Mouse (Mus musculus) kidney, postnatal 4 days (tissue): Measurements from ENCODE around the gene C1ql2.

ENCODE experiments used
- DNase-seq, 2 experiments: peaks; one replicate each; pipeline ENCODE4 v3.0.0; 2021; ENCODE audit warnings: mixed read lengths in 2 of 2

The C1ql2 gene

GRCm38 (mm10) chr1:120340419-120341171 is at the start of gene C1ql2:
C1ql2 (plus strand) TSS chr1:120340582.
- peak; percentile 8 to 12 for DNase-seq

DNA sequence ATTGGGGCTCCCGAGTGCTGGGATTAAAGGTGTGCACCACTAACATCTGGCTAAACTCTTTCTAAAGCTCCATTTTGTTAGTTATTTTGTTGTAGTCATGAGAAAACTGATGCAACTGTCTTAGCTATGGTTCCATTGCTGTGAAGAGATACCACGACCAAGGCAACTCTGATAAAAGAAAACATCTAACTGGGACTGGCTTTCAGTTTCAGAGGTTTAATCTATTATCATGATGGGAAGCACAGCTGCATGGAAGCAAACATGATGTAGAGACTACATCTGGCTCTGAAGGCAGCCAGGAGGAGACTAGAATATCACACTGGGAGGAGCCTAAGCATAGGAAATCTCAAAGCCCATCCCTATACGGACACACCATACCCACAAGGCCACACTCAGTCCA is 48.7 kb upstream of the C1ql2 start:
- DNase-seq, result no peak

GRCm38 (mm10) chr1:120293803-120294202 is 46.6 kb upstream of the C1ql2 start:
- no peak for DNase-seq

DNA sequence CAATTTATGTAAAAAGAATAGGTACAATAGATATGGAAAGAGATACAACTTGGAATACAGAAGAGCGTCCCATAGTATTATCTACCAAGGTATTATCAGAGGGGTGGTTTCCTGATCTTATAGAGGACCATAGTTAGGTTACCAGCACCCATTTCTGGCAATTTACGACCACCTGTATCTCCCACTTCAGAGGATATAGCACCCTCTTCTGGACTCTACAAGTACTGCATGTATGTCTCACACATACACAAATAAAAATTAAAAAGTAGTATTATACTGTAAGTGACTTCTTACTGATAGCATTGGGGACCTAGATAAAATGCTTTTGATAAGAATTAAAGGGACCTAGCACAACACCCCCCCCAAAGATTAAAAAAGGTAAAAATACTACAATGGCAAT is 43.4 kb upstream of the C1ql2 start:
- DNase-seq, result no peak

GRCm38 (mm10) chr1:120305801-120306200 is 34.6 kb upstream of the C1ql2 start:
- no peak for DNase-seq

DNA sequence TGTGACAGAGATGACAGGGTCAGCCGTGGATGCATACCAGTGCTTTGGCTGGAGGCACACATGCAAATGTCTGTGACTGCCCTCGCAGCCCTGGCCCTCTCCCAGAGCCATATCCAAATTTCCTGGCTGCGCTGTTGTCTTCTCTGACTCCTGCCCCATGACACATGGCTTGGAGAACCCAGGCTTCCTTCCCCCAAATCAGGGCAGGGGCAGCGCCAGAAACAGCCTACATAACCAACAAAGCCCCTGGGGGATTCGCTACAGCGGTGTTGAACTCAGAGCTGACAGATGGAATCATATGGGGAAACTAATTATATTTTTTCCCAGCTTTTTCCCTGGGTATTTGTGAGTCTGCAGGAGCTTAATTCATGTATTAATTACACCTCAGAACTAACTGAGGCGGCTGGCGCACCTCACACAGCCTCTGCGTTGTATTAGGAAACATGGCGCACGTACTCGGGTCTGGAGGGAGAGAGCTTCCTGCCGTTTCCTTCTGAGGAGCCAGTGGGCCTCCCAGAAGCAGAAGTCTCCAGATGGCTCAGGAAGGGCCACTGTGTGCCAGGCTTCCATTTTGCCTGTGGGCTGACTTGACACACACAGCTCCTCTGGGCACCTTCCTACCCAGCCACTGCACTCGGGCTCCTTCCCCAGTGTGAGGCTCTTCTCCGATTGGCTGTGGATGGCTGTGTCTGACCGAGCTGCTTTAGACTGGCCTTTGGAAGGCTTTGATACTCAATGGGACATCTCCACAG is 18.9 kb upstream of the C1ql2 start:
- no peak for DNase-seq

GRCm38 (mm10) chr1:120323131-120323561 is 17.2 kb upstream of the C1ql2 start:
- DNase-seq, result no peak

- peak; percentile 61 for DNase-seq
Measured at GRCm38 (mm10) chr1:120327714-120328113, 12.7 kb upstream of the C1ql2 start.

GRCm38 (mm10) chr1:120328212-120328611 is 12.2 kb upstream of the C1ql2 start:
- no peak for DNase-seq

DNA sequence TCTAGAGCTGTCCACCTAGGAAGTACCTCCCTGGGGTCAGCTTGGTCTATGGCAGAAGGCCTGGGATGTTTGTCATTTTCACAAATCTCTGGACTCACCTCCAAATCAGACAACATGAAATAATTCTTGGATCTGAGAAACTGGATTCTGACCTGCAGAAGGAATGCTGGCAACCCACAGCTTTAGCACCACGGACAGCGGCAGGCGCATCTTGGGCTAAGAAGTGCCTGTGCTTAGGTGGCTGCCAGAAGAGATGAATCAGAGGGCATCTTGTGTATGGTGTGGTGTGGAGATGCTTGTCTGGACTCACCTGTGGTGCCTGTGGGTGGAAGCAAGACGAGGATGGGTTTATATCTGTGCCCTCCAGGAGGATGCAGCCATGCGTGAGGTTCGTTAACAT is 8.5 kb upstream of the C1ql2 start:
- peak; percentile 85 to 89 for DNase-seq

DNA sequence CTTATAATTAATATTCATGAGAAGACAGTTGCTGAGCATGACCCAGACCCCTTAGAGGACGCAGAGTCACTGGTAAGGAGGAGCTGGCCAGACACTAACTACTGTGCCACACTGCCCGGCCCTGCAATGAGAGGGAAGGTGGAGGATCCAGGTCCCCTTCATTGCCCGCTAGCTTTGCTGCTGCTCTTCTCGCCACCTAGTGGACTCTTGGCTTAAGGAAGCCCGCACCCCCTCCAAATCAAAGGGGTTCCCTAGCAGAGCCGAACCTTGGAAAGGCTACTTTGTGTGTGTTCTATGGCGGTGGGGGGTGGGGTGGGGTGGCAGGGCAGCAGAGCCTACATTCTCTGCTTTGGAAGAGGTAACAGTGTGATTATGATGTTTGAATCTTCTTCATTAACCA is 2.4 kb upstream of the C1ql2 start:
- peak in 1 of 2 experiments; percentile 5 for DNase-seq

- DNase-seq, result peak in 1 of 2 experiments; percentile 8
Measured at GRCm38 (mm10) chr1:120341172-120341675, 842 bp downstream of the C1ql2 start.

GRCm38 (mm10) chr1:120341811-120342370 is 1.5 kb downstream of the C1ql2 start:
- no peak for DNase-seq

DNA sequence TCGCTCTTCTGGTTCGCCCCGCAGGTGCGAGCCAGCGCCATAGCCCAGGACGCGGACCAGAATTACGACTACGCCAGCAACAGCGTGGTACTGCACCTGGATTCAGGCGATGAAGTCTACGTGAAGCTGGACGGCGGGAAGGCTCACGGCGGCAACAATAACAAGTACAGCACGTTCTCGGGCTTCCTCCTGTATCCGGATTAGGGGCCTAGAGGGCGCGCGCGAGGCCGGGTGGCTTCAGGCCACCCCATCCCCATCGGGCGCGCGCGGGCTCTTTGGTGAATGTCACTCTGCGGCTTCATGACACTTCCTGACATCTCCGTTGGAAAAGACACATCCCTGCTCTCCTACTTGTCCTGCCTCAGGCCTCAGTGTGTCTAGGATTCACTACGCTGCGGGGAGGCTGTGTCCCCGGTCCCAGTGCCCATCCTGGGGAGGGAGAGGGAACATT is 2.0 kb downstream of the C1ql2 start:
- DNase-seq, result peak; percentile 57 to 62

GRCm38 (mm10) chr1:120345001-120345400 is 4.6 kb downstream of the C1ql2 start:
- no peak for DNase-seq

DNA sequence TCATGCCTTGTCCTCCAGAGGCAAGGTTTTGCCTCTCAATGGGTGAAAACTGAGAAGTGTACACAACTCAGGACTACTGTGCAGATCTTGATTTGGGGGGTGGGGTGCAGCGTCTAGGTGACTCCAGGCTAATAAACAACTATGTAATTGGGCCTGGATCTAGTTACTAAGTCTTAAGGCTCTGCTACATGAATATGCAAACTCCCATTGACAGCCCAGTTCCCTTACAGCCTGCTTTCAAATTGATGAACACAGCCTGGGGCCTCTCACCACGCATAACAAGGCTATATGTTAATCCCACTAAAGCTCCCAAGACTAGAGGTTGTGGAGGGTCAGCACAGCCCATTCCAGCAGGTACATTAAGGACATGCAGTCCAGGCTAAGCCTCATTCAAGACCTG is 14.0 kb downstream of the C1ql2 start:
- DNase-seq, result no peak

GRCm38 (mm10) chr1:120357371-120358274 is 17.2 kb downstream of the C1ql2 start:
- peak; percentile 15 to 18 for DNase-seq

DNA sequence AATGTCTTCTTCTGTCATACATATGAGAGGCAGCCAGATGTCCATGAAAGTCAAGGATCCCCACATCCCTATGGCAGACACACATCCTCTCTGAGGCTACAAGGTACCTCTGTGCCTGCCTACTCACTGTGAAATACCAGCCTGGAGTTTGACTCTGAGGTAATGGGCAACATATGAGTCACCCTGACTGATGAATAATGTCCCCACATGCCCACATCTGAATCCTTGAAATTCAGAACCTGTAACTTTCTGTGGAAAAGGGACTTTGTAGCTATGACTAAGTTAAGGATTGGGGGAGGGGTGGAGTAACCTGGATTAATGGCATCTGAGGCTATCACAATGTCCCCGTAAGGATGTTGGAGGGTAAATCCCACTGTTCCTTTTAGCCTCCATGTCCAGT is 23.3 kb downstream of the C1ql2 start:
- DNase-seq, result no peak

DNA sequence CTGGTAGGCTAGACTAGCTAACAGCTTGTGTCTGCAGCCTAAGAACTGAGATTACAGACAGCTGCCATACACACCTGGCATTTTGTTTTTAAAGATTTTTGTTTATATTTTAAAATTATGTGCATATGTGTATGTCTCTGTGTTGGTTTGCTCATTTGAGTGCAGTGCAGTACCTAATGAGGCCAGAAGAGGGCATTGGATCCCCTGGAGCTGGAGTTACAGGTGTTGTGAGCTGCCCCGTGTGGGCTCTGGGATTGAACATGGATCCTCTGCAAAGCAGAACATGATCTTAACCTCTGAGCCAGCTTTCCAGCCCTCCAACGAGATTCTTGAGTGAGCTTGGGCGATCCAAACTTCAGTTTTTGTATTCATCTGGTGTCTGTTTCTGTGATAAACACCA is 27.8 kb downstream of the C1ql2 start:
- no peak for DNase-seq

GRCm38 (mm10) chr1:120374131-120374530 is 33.7 kb downstream of the C1ql2 start:
- no peak for DNase-seq

DNA sequence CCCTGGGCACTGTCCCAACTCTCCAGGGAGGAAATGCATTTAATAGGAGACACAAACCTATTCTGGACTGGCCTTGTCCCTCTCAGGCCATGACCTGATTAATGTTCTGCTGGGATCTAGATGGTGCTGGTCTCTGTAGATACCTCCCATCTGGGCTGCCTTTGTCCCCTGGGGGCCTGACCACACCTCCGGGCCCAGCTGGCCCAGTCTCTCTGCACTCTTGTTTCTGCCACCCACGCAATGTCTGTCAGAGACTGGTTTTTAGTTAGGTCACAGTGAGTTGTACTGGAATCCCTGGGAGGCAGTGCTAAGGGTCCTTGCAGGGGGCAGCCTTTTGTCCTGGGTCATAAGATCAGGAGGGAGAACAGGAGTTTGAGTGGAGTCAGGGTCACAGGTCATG is 34.5 kb downstream of the C1ql2 start:
- DNase-seq, result no peak

DNA sequence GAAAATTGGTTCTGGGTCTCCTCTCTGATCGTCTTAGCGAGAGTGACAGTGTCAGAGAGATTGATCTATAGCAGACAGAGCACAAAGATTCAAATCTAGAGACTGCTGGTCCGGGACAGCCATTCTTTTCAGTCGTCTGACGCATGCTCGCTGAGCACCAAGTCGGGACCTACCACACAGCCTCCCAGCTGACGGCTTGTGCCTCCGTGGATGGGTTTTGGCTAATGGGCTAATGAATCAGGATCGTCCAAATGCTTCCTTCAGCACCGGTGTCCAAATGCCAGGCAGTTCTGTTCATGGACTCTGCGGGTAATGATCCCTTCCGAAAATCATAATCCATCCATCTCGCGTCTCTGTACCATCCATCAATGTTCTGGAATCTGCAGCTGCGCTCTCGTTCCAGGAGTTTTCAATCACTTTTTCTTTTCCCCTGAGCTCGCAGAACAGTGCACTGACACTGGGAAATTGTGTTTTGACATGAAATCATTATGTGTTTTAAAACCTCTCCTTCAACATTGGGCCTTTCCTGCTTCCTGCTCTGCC is 44.7 kb downstream of the C1ql2 start:
- DNase-seq, result no peak
